Mouse (Mus musculus): ENCODE data around the gene Gse1.

Gene Gse1

DNA sequence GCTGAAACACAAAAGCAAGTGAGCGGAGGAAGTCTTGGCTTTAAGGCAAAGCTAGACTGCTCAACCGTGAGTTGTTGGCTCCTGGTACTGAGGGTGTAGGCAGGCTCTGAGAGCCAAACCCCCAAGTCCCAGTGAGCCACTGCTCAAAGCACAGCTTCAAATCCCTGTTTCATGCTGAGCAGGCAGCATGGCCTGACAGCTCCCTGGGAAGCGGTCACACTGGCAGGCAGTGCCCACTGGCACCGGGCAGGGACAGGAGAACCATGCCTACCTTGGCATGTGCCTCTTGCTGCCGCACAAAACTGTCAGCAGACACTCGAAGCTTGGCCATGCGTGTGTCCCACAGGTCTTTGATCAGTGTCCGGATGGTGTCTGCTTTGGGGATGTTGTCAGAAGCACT lies 353.6 kb downstream of the Gse1 start:
- DNase-seq: peak; percentile 66 to 72

DNA sequence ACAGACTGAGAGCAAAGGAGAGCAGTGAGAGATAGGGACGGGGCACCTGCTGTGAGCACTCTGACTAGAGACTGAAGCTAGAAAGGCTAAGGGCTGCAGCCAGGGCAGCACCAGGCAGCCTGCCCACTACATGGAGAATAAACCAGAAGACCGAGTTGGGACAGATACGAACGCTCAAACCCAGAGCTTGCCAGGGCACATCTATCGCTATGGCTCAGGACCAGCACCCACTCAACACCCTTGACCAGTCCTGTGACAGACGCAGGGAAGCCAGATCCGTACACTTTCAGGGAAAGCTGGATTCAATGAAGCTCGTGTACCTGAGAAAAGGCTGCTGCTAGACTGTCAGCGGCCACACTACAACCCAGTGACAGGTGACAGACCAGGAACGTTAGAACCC lies 357.3 kb downstream of the Gse1 start:
- DNase-seq: no peak

- DNase-seq: peak; percentile 98 to 99
These were observed 360.9 kb downstream of the Gse1 start, which contains the start of gene Gins2 for GRCm38 (mm10) chr8:120588908-120589771. TSS of gene Gins2 (minus strand) at chr8:120589304.

DNA sequence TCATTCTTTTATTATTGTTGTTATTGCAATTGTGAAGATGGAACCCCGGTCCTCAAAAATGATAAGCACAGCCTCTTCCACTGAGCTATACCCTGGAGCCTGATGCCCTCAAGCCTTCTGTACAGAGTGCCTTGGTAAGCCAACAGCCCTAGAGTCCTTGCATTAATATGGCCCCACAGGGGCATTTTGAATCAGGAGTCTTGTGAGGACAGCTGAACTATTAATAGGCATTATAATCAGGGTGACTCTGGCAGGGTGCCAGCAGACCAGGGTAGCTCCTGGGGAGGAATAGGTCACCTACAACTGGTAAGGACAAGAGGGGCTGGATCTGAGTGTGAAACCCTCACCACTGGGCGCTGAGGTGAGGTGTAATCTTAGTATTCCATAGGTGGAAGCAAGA lies 361.7 kb downstream of the Gse1 start:
- peak; percentile 63 to 72 for DNase-seq

DNA sequence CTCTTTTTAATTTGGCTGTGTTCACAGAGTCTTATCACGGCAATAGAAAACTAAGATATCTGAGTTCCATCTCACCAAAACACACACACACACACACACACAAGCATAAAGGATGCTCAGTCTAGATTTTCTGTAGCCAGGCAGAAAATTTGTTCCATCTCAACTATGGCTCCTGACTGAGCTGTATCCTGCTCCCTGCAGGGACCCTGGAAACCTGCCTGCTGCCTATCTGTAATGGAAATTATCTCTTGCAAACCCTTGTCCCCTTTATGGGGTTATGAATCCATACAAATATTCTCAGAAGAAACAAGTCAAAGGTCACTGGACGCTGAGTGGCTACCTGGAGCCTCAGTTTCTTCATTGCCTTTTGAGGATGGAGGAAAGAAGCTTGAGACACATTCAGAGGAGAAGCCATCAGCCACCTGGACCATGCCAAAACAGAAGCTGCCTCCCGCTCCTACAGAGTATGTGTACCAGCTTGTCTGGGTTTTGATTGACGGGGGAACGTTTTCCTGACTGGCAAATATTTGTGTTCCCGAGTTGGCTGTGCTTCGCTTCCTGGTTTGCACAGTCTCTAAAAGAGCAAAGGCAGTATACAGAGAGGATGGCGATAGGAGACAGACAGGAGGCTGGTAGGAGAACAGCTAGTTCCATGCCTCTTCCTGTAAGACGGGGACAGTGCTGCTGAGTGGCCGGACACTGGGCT lies 363.5 kb downstream of the Gse1 start:
- DNase-seq: peak; percentile 81 to 85

DNA sequence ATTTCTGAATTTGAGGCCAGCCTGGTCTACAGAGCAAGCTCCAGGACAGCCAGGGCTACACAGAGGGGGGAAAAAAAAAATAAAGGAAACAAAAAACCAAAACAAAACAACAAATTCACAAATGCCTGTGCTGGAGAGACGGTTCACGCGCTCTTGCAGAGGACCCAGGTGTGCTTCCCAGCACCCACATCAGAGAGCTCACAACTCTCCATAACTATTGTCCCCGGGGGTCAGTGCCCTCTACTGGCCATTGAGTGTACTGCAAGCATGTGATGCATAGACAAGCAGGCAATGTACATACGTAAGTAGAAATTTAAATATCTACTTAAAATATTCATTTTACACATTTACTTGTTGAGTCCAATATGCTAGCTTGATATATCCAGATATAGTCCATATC lies 366.3 kb downstream of the Gse1 start:
- DNase-seq: no peak

- peak; percentile 83 to 85 for DNase-seq
These were observed 367.7 kb downstream of the Gse1 start for GRCm38 (mm10) chr8:120595963-120596362.

GRCm38 (mm10) chr8:120598579-120598978 lies 370.3 kb downstream of the Gse1 start:
- DNase-seq: peak; percentile 79

DNA sequence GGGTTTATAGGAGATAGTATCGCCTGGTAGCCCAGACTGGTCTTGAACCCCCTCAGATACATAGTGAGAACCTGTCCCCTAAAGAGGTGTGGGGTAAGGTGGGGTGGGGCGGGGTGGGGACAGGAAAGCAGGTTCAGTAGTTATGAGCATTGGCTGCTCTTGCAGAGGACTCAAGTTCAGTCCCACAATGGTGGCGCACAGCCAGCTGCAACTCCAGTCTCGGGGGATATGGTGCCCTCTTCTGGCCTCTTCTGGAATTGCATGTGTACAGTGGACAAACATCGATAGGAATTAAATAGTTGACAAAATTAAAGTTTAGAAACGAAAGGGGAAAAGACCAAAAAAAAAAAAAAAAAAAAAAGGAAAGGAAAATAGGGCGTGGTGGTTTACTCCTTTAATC lies 371.2 kb downstream of the Gse1 start:
- peak; percentile 87 to 93 for DNase-seq

GRCm38 (mm10) chr8:120602672-120603071 lies 374.4 kb downstream of the Gse1 start:
- no peak for DNase-seq

GRCm38 (mm10) chr8:120607460-120607859 lies 379.2 kb downstream of the Gse1 start:
- DNase-seq: no peak

GRCm38 (mm10) chr8:120607885-120608284 lies 379.6 kb downstream of the Gse1 start:
- DNase-seq: peak; percentile 90 to 94

DNA sequence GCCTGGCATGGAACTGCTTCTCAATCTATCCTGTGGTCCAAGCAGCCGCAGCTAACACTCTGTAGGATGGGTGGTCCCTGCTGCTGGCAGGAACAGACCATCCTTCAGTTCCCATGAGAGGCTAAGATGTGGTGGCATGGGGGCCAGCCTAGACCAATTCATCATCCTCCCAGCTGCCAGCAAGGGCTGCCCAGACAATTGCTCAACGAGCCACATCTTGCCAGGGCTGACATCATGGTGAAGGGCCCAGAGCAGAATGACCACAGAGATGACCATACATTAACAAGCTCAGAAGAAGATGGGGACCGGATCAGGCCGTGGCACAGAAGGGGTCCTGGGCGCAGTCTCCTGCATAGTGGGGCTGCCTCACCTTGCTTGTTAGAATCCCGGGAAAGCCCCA lies 382.6 kb downstream of the Gse1 start:
- DNase-seq: no peak

GRCm38 (mm10) chr8:120614491-120614890 lies 386.2 kb downstream of the Gse1 start:
- no peak for DNase-seq

- no peak for DNase-seq
These were observed 388.7 kb downstream of the Gse1 start for GRCm38 (mm10) chr8:120616663-120617626.

GRCm38 (mm10) chr8:120618110-120618509 lies 389.9 kb downstream of the Gse1 start:
- DNase-seq: peak; percentile 84 to 87

DNA sequence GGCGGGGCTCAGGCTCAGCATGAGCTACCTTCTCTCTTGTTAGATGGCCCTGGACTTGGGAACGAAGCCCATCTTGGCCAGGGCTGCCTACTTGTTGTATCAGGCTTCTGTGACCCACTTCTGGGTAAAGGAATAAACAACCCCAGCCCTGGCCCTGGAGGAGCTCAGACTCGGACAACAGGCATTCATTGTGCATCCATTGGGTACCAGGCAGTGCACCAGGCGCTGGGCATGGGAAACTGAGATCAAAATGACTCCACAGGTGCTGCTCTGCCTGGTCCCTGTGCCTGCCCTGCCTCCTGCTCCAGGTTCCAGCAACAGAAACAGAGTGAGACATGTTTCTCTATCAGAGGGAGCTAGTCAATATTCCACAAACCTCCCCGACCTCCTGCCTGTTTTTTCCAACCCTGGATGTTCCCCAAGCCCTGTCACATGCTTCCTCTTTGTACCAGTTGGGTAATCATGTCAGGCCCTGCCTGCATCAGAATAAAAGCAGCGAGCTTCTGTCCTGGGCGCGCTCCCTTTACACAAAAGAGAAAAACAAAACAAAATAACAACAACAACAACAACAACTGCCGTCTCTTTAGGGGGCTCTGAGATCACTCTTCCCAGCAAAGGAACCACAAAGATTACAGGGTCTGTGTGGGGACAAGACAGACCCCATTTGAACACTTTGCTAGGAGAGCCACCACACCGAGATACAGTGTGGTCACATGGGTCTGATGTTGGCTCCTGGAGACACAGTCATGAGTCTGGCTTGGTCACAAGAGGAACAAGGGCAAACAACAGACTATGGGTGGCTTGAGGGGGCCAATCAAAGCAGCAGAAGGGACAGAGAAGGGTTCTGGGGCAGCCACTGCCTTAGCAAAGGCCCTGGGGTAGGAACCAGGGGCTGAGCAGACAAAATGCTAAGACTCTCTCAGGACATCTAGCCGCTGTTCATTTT lies 391.3 kb downstream of the Gse1 start:
- no peak for DNase-seq

DNA sequence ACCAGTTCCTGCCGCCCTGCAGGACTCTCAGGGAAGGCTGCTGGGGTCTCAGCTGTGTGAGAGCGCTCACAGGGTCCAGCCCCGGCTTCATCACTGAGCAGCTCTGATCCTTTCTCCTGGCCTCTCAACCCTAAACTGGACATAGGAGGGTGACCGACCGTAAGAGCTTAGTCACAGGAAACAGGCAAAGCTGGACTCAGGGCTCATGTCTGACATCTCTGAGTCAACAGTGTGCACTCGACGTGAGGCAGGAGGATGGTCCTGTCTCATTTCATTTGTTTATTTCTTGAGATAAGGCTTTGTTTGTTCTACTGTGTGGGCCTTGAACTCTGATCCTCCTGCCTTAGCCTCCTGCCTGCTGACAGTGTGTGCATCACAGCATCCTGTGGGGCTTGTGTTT lies 392.2 kb downstream of the Gse1 start:
- no peak for DNase-seq

DNA sequence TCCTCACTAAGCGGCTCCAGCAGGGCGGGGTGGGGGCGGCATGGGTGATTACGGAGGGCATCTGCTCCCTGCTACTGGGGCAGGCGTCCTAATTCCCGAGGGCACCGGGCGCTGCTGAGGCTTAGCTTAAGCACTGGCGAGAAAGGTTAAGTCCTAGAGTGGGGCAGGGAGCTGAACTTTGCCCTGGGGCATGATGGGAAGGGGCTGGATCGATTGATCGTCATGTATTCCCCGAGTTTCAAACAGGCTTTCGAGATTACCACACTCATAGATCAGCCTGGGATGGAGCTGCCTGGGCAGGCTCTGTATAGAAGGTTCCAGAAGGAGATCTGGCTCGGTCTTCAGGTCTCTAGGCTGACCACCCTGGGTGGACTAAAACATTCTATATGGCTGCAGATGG lies 393.9 kb downstream of the Gse1 start:
- DNase-seq: no peak

DNA sequence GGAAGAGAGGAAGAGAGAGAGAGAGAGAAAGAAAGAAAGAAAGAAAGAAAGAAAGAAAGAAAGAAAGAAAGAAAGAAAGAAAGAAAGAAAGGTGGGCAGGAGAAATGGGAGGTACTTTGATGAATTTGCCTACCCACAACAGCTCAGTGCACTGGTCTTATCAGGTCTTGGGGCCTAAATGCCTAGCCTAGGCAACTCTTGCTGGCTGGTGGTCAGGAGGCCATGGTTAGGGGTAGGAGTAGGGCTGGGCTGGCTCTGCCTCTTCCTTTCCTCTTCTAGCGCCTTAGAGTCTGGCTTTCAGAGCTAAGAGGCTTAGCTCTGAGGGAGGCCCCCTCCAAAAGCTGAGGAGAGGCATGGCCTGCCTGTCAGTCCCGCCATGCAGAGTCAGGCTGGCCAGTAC lies 395.4 kb downstream of the Gse1 start:
- no peak for DNase-seq

GRCm38 (mm10) chr8:120626461-120626860 lies 398.2 kb downstream of the Gse1 start:
- DNase-seq: no peak

DNA sequence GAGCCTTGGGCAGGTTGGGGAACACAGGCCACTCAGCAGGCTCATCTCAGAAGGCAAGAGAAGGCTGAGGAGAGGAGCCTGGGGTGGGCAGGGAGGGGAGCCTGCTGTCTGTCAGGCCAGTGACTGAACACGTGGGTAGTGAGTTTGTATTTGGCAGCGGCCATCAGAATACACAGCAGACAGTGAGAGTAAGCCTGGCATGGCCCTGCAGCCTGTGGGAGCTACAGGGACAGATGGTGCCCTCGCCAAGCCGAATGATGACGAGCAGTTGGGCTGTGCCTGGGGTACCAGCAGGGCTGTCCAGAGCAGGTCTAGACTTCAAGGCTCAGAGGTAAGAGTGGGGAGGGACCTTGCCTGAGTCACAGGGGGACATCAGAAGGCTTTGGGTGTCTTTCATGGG lies 399.0 kb downstream of the Gse1 start:
- peak; percentile 92 to 93 for DNase-seq

Measured in cerebellum, postnatal 14 days (tissue).